Mouse (Mus musculus): ENCODE measurements at regions not wholly inside any gene's neighbourhood (a gene's known extent, or its start where the extent isn't known, plus 50 kb on each side); places are given as distances from the start of the nearest gene placed in this dataset.
"Not testable (repeated sequence)": the region's sequence is repeated elsewhere in the genome, so short reads cannot be mapped to it uniquely, and the experiment has no call there.

DNA sequence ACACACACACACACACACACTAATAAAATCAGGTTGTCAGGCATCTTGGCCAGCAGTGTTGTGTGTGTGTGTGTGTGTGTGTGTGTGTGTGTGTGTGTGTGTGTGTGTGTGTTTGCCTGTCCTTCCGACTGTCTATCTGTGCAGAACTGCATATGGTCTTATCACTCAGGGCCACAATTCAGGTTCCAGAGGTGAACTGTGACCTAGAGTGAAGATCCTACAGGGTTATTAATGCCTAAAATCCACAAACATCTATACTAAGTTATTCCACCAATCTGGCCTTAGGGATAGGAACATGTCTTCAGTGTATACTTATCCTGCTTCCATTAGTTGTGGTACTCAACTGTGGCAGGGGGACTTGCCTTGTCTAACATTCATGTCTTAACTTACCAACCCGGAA, 96.7 kb downstream of the Zfp369 start:
- not testable (repeated sequence) for DNase-seq

DNA sequence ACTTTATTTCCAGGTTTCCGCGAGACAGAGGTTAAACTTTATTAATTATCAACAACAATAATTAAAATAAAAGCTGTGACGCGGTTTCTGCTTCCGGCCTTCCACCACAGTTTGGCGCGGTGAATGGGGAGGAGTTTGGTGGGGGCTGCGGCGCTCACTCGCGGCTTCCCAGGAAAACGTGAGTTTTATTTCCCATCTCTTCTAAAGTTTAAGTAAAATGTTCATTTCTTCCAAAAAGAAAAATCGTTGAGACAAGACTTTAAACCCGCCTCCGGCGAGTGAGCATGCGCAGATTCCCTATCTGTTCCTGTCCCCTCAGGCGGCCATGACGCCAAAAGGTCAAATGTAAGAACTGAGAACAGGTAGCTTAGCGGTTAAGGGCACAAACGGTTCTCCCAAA, 100.8 kb downstream of the Zfp369 start:
- DNase-seq = peak; percentile 2

GRCm38 (mm10) chr13:65414990-65415389, 97.5 kb upstream of the Gm10139 start:
- DNase-seq = not testable (repeated sequence)

GRCm38 (mm10) chr13:65420201-65420600, 92.3 kb upstream of the Gm10139 start:
- peak; percentile 3 for DNase-seq
